Mouse (Mus musculus) intestine, embryonic 16.5 days (tissue): ENCODE results near the gene Tspan9. TPM values are rescaled to one million over a fixed set of nuclear protein-coding genes. Genes with fewer than 3 reads are reported as not detected.

Experiments
- ATAC-seq: fragments of 200-750 bp; cut with Nextera tagmentation; 2 replicates; pipeline ENCODE4 v1.8.0; 2017; ENCODE audit warnings: moderate TSS enrichment, moderate library complexity
- H3K27ac ChIP-seq: fragments of 300-500 bp; sonication (generic); 2 replicates; pipeline ENCODE4 v1.5.1; 2014; ENCODE audit warnings: mild to moderate bottlenecking, low read length
- H3K27me3 ChIP-seq: fragments of 300-500 bp; sonication (generic); replicated peaks from 2 replicates; pipeline ENCODE4 v1.6.1; 2014; ENCODE audit warnings: low read length, control low read depth, mixed read lengths; ENCODE audit not compliant: control insufficient read depth, insufficient read depth
- H3K36me3 ChIP-seq: fragments of 300-500 bp; sonication (generic); 2 replicates; pipeline ENCODE4 v1.6.1; 2014; ENCODE audit warnings: low read length, control low read depth; ENCODE audit not compliant: control insufficient read depth, insufficient read depth
- H3K4me1 ChIP-seq: fragments of 300-500 bp; sonication (generic); 2 replicates; pipeline ENCODE4 v1.6.1; 2014; ENCODE audit warnings: low read length, control low read depth, mixed read lengths; ENCODE audit not compliant: control insufficient read depth, insufficient read depth
- H3K4me2 ChIP-seq: fragments of 300-500 bp; sonication (generic); 2 replicates; pipeline ENCODE4 v1.6.1; 2014; ENCODE audit warnings: low read depth, low read length, control low read depth
- H3K4me3 ChIP-seq: fragments of 300-500 bp; sonication (generic); 2 replicates; pipeline ENCODE4 v1.5.1; 2014; ENCODE audit warnings: mild to moderate bottlenecking, low read length
- H3K9ac ChIP-seq: fragments of 300-500 bp; sonication (generic); 2 replicates; pipeline ENCODE4 v1.6.1; 2014; ENCODE audit warnings: low read depth, low read length
- H3K9me3 ChIP-seq: fragments of 300-500 bp; sonication (generic); 2 replicates; pipeline ENCODE4 v1.6.1; 2016; ENCODE audit warnings: low read length, control low read depth; ENCODE audit not compliant: control insufficient read depth
- WGBS: fragments of 180-500 bp; shearing (Covaris S2); extraction: QIAGEN DNeasy Blood & Tissue Kit; methylation state at CpG from one replicate; pipeline ENCODE4 v1.1.7; 2014; 5-methylcytosine and 5-hydroxymethylcytosine counted together
- polyA plus RNA-seq: library from polyadenylated mRNA; unstranded; fragments of >200 nt; fragmentation: Nextera tagmentation; extraction: Ambion mirVana; gene quantifications from 2 replicates; pipeline ENCODE4 v1.2.1, GENCODE M21; 2015

The Tspan9 gene
- polyA plus RNA-seq, 1 experiment from 2014 or later = 94.1 TPM

GRCm38 (mm10) chr6:127970120-127970519 lies 173.3 kb downstream of the Tspan9 start:
- Histone ChIP-seq H3K4me2 (no peak overlapping the region), H3K4me1 (peaks cover 3% of the 10 kb centered on the region; the same call in 1 of the 2 replicates), H3K27me3 (no peaks in the 10 kb centered on the region), H3K36me3 (no peaks in the 10 kb centered on the region), H3K4me3 (no peak overlapping the region), H3K9me3 (no peaks in the 10 kb centered on the region), H3K9ac (no peak overlapping the region), H3K27ac (no peak overlapping the region)
- peak; percentile 56 for ATAC-seq
- WGBS = 10% methylated on average over 7 of the region's 7 CpGs

DNA sequence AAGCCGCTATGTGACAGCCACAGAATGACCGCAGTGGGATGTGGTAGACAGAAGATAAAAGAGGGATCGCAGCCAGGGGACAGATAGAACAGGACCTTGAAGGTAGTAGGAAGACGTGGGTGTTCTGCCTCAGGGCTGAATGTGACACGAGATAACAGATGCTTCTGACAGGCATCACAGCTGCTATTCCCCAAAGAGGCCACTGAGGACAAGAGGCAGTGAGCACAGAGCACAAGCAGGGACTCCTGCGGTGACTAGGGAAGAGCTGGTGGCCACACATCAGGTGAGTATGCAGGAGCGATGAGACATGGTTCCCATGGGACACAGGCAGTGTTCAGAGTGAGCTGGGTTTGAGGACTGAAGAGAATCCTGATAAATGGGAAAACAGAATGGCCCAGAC lies 173.7 kb downstream of the Tspan9 start:
- ATAC-seq = no peak
- no peak overlapping the region for H3K4me3 ChIP-seq
- no peaks in the 10 kb centered on the region for H3K27me3 ChIP-seq
- H3K36me3 ChIP-seq = peaks cover 3% of the 10 kb centered on the region; the same call in 1 of the 2 replicates
- H3K4me1 ChIP-seq = peaks cover under 1% of the 10 kb centered on the region; the same call in 1 of the 2 replicates
- WGBS = 74% methylated on average over 7 of the region's 7 CpGs
- H3K4me2 ChIP-seq = no peak overlapping the region
- no peak overlapping the region for H3K27ac ChIP-seq
- H3K9me3 ChIP-seq = no peaks in the 10 kb centered on the region
- 0 out of 2 replicates have a peak overlapping the region, but pooled peaks have one; percentile 0 for H3K9ac ChIP-seq

- H3K9ac ChIP-seq = no peak overlapping the region
- no peak overlapping the region for H3K4me3 ChIP-seq
- H3K9me3 ChIP-seq = no peaks in the 10 kb centered on the region
- peaks cover 3% of the 10 kb centered on the region; the same call in 1 of the 2 replicates for H3K36me3 ChIP-seq
- H3K4me1 ChIP-seq = no peaks in the 10 kb centered on the region
- H3K27me3 ChIP-seq = no peaks in the 10 kb centered on the region
- no peak overlapping the region for H3K4me2 ChIP-seq
- ATAC-seq = 0 out of 2 replicates have a peak, but pooled peaks have one; percentile 16
- H3K27ac ChIP-seq = no peak overlapping the region
- 52% methylated on average over 8 of the region's 8 CpGs for WGBS
Measured at GRCm38 (mm10) chr6:127965497-127965896, 177.9 kb downstream of the Tspan9 start.

DNA sequence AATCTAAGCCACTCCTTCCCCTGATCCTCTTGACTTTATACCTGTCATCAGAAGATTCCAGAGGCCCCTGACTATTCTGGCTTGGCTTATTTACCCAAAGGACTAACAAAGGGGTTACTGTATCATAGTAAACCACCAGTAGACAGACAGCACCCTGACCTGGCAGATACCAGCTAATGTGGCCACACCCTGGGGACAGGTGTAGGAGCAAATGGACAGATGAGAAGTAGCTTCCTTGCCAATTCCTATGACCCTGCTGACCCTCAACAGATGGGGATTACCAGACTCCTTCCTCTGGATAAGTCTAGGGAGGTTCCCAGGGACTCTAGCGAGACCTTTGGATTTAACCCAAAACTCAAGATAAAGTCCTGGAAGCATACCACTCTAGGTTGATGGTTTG lies 183.2 kb downstream of the Tspan9 start:
- no peak for ATAC-seq
- 91% methylated on average over 1 of the region's 1 CpGs for WGBS
- Histone ChIP-seq H3K9me3 (no peaks in the 10 kb centered on the region), H3K27ac (no peak overlapping the region), H3K4me1 (no peaks in the 10 kb centered on the region), H3K4me3 (no peak overlapping the region), H3K9ac (no peak overlapping the region), H3K36me3 (peaks cover 3% of the 10 kb centered on the region; the same call in 1 of the 2 replicates), H3K4me2 (no peak overlapping the region), H3K27me3 (no peaks in the 10 kb centered on the region)

DNA sequence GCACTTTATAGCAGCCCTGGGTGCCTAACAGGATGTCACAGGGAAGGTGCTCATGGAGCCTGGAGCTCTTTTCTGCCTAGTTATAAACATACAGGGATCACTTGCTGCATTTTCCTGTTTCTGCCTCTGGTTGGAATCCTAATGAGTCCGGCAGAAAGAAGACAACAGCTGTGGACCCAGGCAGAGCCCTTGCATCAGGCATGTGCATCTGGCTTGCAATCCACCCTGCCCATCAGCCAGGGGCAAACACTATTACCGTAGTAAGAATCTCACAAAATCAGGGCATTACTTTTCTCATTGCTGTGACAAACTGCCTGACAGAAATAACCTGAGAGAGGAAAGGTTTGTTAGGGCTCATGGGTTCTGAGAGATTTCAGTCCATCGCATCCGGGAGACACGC lies 187.2 kb downstream of the Tspan9 start:
- H3K9ac ChIP-seq = no peak overlapping the region
- no peak overlapping the region for H3K27ac ChIP-seq
- H3K4me1 ChIP-seq = no peaks in the 10 kb centered on the region
- no peak overlapping the region for H3K4me3 ChIP-seq
- H3K36me3 ChIP-seq = no peaks in the 10 kb centered on the region
- no peak overlapping the region for H3K4me2 ChIP-seq
- H3K27me3 ChIP-seq = no peaks in the 10 kb centered on the region
- H3K9me3 ChIP-seq = no peaks in the 10 kb centered on the region
- 81% methylated on average over 5 of the region's 5 CpGs for WGBS
- no peak for ATAC-seq

DNA sequence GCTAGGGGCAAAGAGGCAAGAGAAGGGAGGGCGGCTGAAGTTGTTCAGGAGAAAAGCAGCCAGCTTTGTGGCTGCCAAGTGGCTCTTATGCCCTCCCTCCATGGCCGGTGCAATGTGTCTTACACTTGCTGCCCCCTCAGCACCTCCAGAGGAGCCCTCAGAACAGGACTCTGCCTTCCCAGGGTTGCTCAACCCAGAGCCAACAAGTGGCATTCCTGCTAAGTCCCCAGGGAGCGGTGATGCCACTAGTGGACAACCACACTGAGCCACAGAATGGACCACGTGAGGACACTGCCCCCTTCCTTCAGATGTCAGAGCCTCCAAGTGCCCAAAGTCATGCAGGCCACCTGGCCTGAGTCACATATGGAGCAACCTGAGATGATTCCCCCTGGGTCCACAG lies 190.3 kb downstream of the Tspan9 start:
- Histone ChIP-seq H3K27me3 (no peaks in the 10 kb centered on the region), H3K4me1 (no peaks in the 10 kb centered on the region), H3K9ac (no peak overlapping the region), H3K4me3 (no peak overlapping the region), H3K9me3 (no peaks in the 10 kb centered on the region), H3K27ac (no peak overlapping the region), H3K4me2 (no peak overlapping the region), H3K36me3 (no peaks in the 10 kb centered on the region)
- ATAC-seq = no peak
- 89% methylated on average over 4 of the region's 4 CpGs for WGBS

DNA sequence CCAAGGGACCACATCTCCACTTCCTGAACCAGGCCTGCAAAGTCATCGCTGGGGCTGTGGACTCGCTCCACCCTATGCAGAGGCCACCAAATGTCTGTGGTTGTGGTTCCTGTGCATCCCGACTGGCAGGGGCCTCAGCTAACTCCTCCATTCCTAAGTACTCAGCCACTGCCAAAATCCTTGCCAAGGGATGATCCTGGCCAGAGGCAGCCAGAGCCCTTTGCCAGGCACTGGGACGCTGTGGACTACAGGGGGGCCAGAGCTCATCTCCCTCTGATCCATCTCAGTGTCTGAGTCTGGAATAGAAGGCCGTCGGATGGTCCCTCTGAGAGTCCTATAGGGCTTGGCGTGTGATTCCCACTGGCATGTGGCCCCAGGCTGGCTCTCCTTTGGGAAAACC lies 193.5 kb downstream of the Tspan9 start:
- Histone ChIP-seq H3K4me1 (no peaks in the 10 kb centered on the region), H3K36me3 (no peaks in the 10 kb centered on the region), H3K9ac (no peak overlapping the region), H3K9me3 (no peaks in the 10 kb centered on the region), H3K27me3 (0 out of 2 replicates have a peak, but pooled peaks cover 2% of the 10 kb centered on the region), H3K27ac (no peak overlapping the region), H3K4me2 (no peak overlapping the region), H3K4me3 (no peak overlapping the region)
- no peak for ATAC-seq
- 86% methylated on average over 7 of the region's 7 CpGs for WGBS

DNA sequence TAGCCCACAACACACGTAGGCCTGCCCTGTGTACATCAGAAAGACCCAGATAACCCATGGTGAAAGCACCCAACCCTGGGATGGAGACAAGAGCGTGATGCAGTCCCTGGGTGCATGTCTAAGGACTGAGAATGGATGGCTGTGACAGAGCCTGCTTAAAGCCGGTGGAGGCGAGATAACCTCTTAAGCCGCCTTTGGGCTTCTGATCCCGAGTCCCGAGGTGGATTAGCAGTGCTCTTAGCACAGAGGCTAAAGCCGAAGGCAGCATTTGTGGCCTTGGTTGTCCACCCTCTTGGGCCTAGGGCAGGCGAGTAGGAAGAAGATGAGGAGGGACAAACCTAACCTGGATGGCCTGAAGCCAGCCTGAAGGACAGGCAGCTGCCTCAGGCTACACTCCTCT lies 194.7 kb downstream of the Tspan9 start:
- no peak overlapping the region for H3K4me3 ChIP-seq
- H3K9me3 ChIP-seq = no peaks in the 10 kb centered on the region
- no peak overlapping the region for H3K27ac ChIP-seq
- H3K4me1 ChIP-seq = no peaks in the 10 kb centered on the region
- no peaks in the 10 kb centered on the region for H3K36me3 ChIP-seq
- WGBS = 84% methylated on average over 9 of the region's 9 CpGs
- no peak for ATAC-seq
- H3K9ac ChIP-seq = no peak overlapping the region
- H3K27me3 ChIP-seq = 0 out of 2 replicates have a peak, but pooled peaks cover 2% of the 10 kb centered on the region
- no peak overlapping the region for H3K4me2 ChIP-seq

DNA sequence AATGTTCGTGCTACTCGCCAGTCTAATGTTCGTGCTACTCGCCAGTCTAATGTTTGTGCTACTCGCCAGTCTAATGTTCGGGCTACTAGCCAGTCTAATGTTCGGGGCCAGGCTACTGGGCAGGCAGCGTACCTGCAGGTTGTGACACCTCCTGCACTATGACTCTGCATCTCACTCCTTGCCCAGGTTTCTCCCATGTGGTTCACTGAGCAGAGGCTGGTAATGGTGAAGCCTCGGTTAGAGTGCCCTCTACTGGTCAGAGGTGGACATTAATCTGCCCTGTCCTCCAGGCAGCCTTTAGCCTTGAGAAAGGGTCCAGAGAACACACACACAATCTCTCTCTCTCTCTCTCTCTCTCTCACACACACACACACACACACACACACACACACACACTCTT lies 197.7 kb downstream of the Tspan9 start:
- ATAC-seq = peak; percentile 78; the same call in 1 of the 2 replicates

DNA sequence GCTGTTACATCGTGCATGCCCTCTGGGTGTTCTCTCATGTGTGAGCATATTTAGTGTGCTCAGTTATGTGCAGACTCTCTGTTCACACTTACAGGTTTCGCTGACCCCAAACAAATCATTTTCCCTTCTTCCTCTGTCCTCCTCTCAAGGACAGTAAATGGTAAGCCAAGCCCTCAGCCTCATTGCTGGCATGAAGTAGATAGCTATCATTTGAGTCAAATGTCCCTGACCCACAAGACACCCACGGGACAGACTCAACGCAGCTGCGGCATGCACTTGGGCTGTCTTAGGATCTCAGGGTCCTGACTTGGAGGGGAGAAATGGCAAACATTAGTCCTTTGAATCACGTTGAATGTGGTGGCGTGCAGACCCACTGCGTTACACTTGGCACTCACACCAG lies 201.0 kb downstream of the Tspan9 start:
- Histone ChIP-seq H3K9me3 (no peaks in the 10 kb centered on the region), H3K4me3 (no peak overlapping the region), H3K27me3 (0 out of 2 replicates have a peak, but pooled peaks cover 2% of the 10 kb centered on the region), H3K27ac (no peak overlapping the region), H3K4me2 (no peak overlapping the region), H3K36me3 (no peaks in the 10 kb centered on the region), H3K4me1 (no peaks in the 10 kb centered on the region), H3K9ac (no peak overlapping the region)
- 89% methylated on average over 8 of the region's 8 CpGs for WGBS
- ATAC-seq = no peak

More for the DNA sequence above, 197.7 kb downstream of the Tspan9 start:
- Histone ChIP-seq H3K4me3 (no peak overlapping the region), H3K9ac (no peak overlapping the region), H3K27ac (no peak overlapping the region), H3K9me3 (no peaks in the 10 kb centered on the region), H3K4me2 (no peak overlapping the region), H3K27me3 (0 out of 2 replicates have a peak, but pooled peaks cover 2% of the 10 kb centered on the region), H3K4me1 (no peaks in the 10 kb centered on the region), H3K36me3 (no peaks in the 10 kb centered on the region)
- 59% methylated on average over 9 of the region's 9 CpGs for WGBS
